Mouse (Mus musculus) MEL-GATA-1-ER (cell line): ENCODE results near the gene Mrgprx1.

ENCODE experiments used
- DNase-seq: peaks from one replicate; pipeline ENCODE4 v3.0.0-alpha.2; 2012; ENCODE audit warnings: low read depth; ENCODE audit errors: extremely low read depth

The Mrgprx1 gene

GRCm38 (mm10) chr7:48027497-48027896 lies at the start of gene Mrgprx1:
Gene Mrgprx1 (minus strand): TSS chr7:48027597.
- DNase-seq = no peak

- no peak for DNase-seq
Measured at GRCm38 (mm10) chr7:48075521-48075920, 48.1 kb upstream of the Mrgprx1 start.

GRCm38 (mm10) chr7:48046475-48047185 lies 19.2 kb upstream of the Mrgprx1 start:
- peak; percentile 6 for DNase-seq

GRCm38 (mm10) chr7:48044046-48044445 lies 16.6 kb upstream of the Mrgprx1 start:
- DNase-seq = peak; percentile 9

GRCm38 (mm10) chr7:48017874-48018273 lies 9.5 kb downstream of the Mrgprx1 start:
- no peak for DNase-seq

GRCm38 (mm10) chr7:47995689-47996088 lies 31.7 kb downstream of the Mrgprx1 start:
- DNase-seq = no peak

GRCm38 (mm10) chr7:47986752-47987151 lies 40.6 kb downstream of the Mrgprx1 start:
- DNase-seq = no peak

GRCm38 (mm10) chr7:47981995-47982394 lies 45.4 kb downstream of the Mrgprx1 start, which contains the start of gene Mrgpra4:
Gene Mrgpra4 (minus strand): TSS chr7:47982095.
- no peak for DNase-seq
